12 mouse cellular contexts compared by ENCODE assay signal in genomic region chr9:18229933-18230332, GRCm38 (mm10).
DNase-seq lines count a peak whose midpoint lies in the region; ATAC-seq and TF ChIP-seq lines count a peak whose summit lies in the region.
"Had no signal": no experiment of that assay in that cellular context is flagged by ENCODE, and none has a peak within 500 bp of the region (broad histone marks: within the 10 kb centered on the region; RNA-seq: fewer than 3 reads in every experiment).

No protein-coding gene starts in this region.

- no peaks in the 10 kb centered on the region for H3K9me3 ChIP-seq in embryonic facial prominence, embryonic 11.5 days (replicated peaks; ENCODE audit: control insufficient read depth, low read length)
- H3K9me3 ChIP-seq in embryonic facial prominence, embryonic 10.5 days: no peaks in the 10 kb centered on the region
- H3K9me3 ChIP-seq: neural tube, embryonic 12.5 days had no signal

- TF ChIP-seq CTCF in left cerebral cortex, adult 2 months (IDR thresholded peaks at IDR 0.05): peak; percentile 82

- peak; percentile 47 for DNase-seq in embryonic facial prominence, embryonic 11.5 days (ENCODE audit: low spot score)
- DNase-seq in embryonic facial prominence, embryonic 10.5 days (ENCODE audit: low spot score): no peak
- DNase-seq in left cerebral cortex, adult 2 months (ENCODE audit: extremely low spot score in 1 of 2, low spot score in 2 of 2): no peak
- DNase-seq in left cerebral cortex, adult 8-10 months (ENCODE audit: low spot score in 2 of 2): no peak
- DNase-seq in Muller cell, postnatal 12 days (ENCODE audit: inconsistent ontology term): peak; percentile 16
- DNase-seq in induced T-regulatory cell, adult 2 months (ENCODE audit: low read depth): peak; percentile 4
- no peak for DNase-seq in right cerebral cortex, postnatal 10 days (ENCODE audit: low spot score in 2 of 2)
- DNase-seq in urinary bladder, adult 2 months (ENCODE audit: low spot score): no peak
- DNase-seq: adrenal gland, adult 2 months; lung, adult 2 months; spleen, adult 18-20 months had no signal

- WGBS in embryonic facial prominence, embryonic 11.5 days: 13% methylated on average over 1 of the region's 1 CpGs
- 23% methylated on average over 1 of the region's 1 CpGs for WGBS in embryonic facial prominence, embryonic 10.5 days

- H3K36me3 ChIP-seq in embryonic facial prominence, embryonic 11.5 days (replicated peaks; ENCODE audit: control insufficient read depth, insufficient read depth, low read depth, low read length): no peaks in the 10 kb centered on the region
- H3K36me3 ChIP-seq in embryonic facial prominence, embryonic 10.5 days (replicated peaks): no peaks in the 10 kb centered on the region
- H3K36me3 ChIP-seq: neural tube, embryonic 12.5 days had no signal

- intact Hi-C loops in left cerebral cortex, adult 2 months (cut with DNase I): no loop called here

- no peak for ATAC-seq in embryonic facial prominence, embryonic 11.5 days (replicated peaks; ENCODE audit: insufficient number of reproducible peaks, low FRiP score, low TSS enrichment, low read depth)

- no peak overlapping the region for H3K4me2 ChIP-seq in embryonic facial prominence, embryonic 11.5 days (ENCODE audit: low read depth, low read length)
- H3K4me2 ChIP-seq: neural tube, embryonic 12.5 days had no signal

- H3K27me3 ChIP-seq in embryonic facial prominence, embryonic 11.5 days (ENCODE audit: control insufficient read depth, insufficient read depth, low read length): no peaks in the 10 kb centered on the region
- no peaks in the 10 kb centered on the region for H3K27me3 ChIP-seq in embryonic facial prominence, embryonic 10.5 days (replicated peaks; ENCODE audit: low read depth, poor library complexity, severe bottlenecking)
- H3K27me3 ChIP-seq: neural tube, embryonic 12.5 days had no signal

- H3K9ac ChIP-seq in embryonic facial prominence, embryonic 11.5 days (replicated peaks; ENCODE audit: low read length): no peak overlapping the region
- H3K9ac ChIP-seq: neural tube, embryonic 12.5 days had no signal

- no peak overlapping the region for H3K27ac ChIP-seq in embryonic facial prominence, embryonic 11.5 days (replicated peaks; ENCODE audit: low read depth, low read length)
- no peak overlapping the region for H3K27ac ChIP-seq in embryonic facial prominence, embryonic 10.5 days (replicated peaks)
- no peak overlapping the region for H3K27ac ChIP-seq in left cerebral cortex, adult 2 months
- H3K27ac ChIP-seq: neural tube, embryonic 12.5 days had no signal

- H3K4me3 ChIP-seq in embryonic facial prominence, embryonic 11.5 days (ENCODE audit: low read depth, low read length): no peak overlapping the region
- H3K4me3 ChIP-seq in embryonic facial prominence, embryonic 10.5 days: no peak overlapping the region
- no peak overlapping the region for H3K4me3 ChIP-seq in left cerebral cortex, adult 2 months
- H3K4me3 ChIP-seq: neural tube, embryonic 12.5 days had no signal

- no peaks in the 10 kb centered on the region for H3K4me1 ChIP-seq in embryonic facial prominence, embryonic 11.5 days (ENCODE audit: control insufficient read depth, insufficient read depth, low read length)
- H3K4me1 ChIP-seq in embryonic facial prominence, embryonic 10.5 days: no peaks in the 10 kb centered on the region
- H3K4me1 ChIP-seq: neural tube, embryonic 12.5 days had no signal

Comparison
In these comparisons a context has a peak if more than half of its experiments do, and no peak if none do; other contexts are left out.
1. DNase-seq: peak in embryonic facial prominence, embryonic 11.5 days (single experiment), Muller cell, postnatal 12 days (single experiment) and induced T-regulatory cell, adult 2 months (single experiment); none in embryonic facial prominence, embryonic 10.5 days (single experiment), left cerebral cortex, adult 2 months (0 of 2), left cerebral cortex, adult 8-10 months (0 of 2), right cerebral cortex, postnatal 10 days (0 of 2) and urinary bladder, adult 2 months (single experiment).